10 mouse cellular contexts compared by ENCODE assay signal in the genomic region with DNA sequence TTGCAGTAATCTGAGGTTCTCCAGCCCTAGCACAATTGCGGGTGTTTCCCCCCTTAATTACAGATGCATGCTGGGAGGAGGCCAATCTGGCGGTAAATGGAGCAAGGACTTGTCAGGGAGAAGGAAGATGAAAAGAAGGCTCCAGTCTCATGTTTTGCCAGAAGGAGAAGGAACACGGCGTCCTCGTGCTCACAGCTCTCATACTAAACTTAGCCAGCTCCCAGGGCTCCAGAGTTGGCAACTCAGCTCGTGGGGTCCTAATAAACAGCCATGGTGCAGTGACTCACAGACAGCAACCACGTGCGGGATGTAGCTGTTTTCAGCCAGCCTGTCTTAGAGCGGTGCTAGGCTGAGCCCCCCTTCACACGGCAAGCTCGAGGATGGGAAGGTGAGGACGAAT. TPM values are rescaled to one million over a fixed set of nuclear protein-coding genes. Genes with fewer than 3 reads are reported as not detected.
DNase-seq lines count a peak whose midpoint lies in the region; ATAC-seq and TF ChIP-seq lines count a peak whose summit lies in the region.
"Had no signal": no experiment of that assay in that cellular context is flagged by ENCODE, and none has a peak within 500 bp of the region (broad histone marks: within the 10 kb centered on the region; RNA-seq: fewer than 3 reads in every experiment).

No protein-coding gene starts in this region.

- no peak overlapping the region for H3K4me3 ChIP-seq in forebrain, postnatal 0 days (ENCODE audit: low read depth, low read length)
- no peak overlapping the region for H3K4me3 ChIP-seq in forebrain, embryonic 10.5 days
- H3K4me3 ChIP-seq: megakaryocyte, embryonic 14.5 days had no signal

- peak; percentile 74 for ATAC-seq in forebrain, postnatal 0 days
- ATAC-seq in frontal cortex, adult (ENCODE audit: low TSS enrichment): peak; percentile 88

- TF ChIP-seq CTCF in forebrain, postnatal 0 days (IDR thresholded peaks at IDR 0.05; ENCODE audit: low read depth): no peak

- no peaks in the 10 kb centered on the region for H3K27me3 ChIP-seq in forebrain, postnatal 0 days (ENCODE audit: insufficient read depth, low read length)
- no peaks in the 10 kb centered on the region for H3K27me3 ChIP-seq in forebrain, embryonic 10.5 days (ENCODE audit: poor library complexity, severe bottlenecking)

- no peak overlapping the region for H3K27ac ChIP-seq in forebrain, postnatal 0 days (ENCODE audit: low read depth, low read length)
- no peak overlapping the region for H3K27ac ChIP-seq in forebrain, embryonic 10.5 days

- no peaks in the 10 kb centered on the region for H3K9me3 ChIP-seq in forebrain, postnatal 0 days (ENCODE audit: low read length)
- H3K9me3 ChIP-seq in forebrain, embryonic 10.5 days: no peaks in the 10 kb centered on the region
- H3K9me3 ChIP-seq: megakaryocyte, embryonic 14.5 days had no signal

- no peak overlapping the region for H3K9ac ChIP-seq in forebrain, postnatal 0 days

- H3K4me1 ChIP-seq in forebrain, postnatal 0 days (ENCODE audit: insufficient read depth): no peaks in the 10 kb centered on the region; the same call in 1 of the 2 replicates
- no peaks in the 10 kb centered on the region for H3K4me1 ChIP-seq in forebrain, embryonic 10.5 days

- peak; percentile 44 for DNase-seq in forebrain, postnatal 0 days
- DNase-seq in forebrain, embryonic 10.5 days (ENCODE audit: extremely low spot score, low spot score): no peak
- DNase-seq in layer of hippocampus, postnatal 25 days (ENCODE audit: extremely low spot score in 1 of 2, low spot score in 1 of 2): peak; percentile 26 to 49
- peak; percentile 53 to 67 for DNase-seq in right cerebral cortex, adult 2 months (ENCODE audit: low spot score in 2 of 2)
- DNase-seq in neural tube, embryonic 10.5 days (ENCODE audit: extremely low spot score, low spot score): no peak
- no peak for DNase-seq in kidney, adult 18-20 months
- DNase-seq in spleen, postnatal 10 days (ENCODE audit: low spot score in 2 of 2): no peak
- DNase-seq: cerebellum, adult 9-10 months had no signal

- 48% methylated on average over 12 of the region's 12 CpGs for WGBS in forebrain, postnatal 0 days
- WGBS in forebrain, embryonic 10.5 days: 87% methylated on average over 12 of the region's 12 CpGs

- H3K36me3 ChIP-seq in forebrain, postnatal 0 days (ENCODE audit: insufficient read depth): no peaks in the 10 kb centered on the region
- H3K36me3 ChIP-seq in forebrain, embryonic 10.5 days (replicated peaks): no peaks in the 10 kb centered on the region

- H3K4me2 ChIP-seq in forebrain, postnatal 0 days (ENCODE audit: low read depth): no peak overlapping the region

RNA-seq across cellular contexts. Expression of a gene that starts 36.7 kb away (rescaled TPM):
- total RNA-seq in forebrain, postnatal 0 days (2014; rRNA removed): 30.0 and 33.2 TPM in 2 replicates
- 2.0 and 2.7 TPM in 2 replicates for polyA plus RNA-seq in forebrain, postnatal 0 days (2015; fragmentation: Nextera tagmentation; extraction: Ambion mirVana)
- 1.9 and 2.8 TPM in 2 replicates for polyA plus RNA-seq in forebrain, embryonic 10.5 days (2016; fragmentation: Nextera tagmentation; extraction: Ambion mirVana)
- 100 to 1,000 TPM; 189 to 205 TPM for total RNA-seq in layer of hippocampus, postnatal 25 days (2021)

Comparison
In these comparisons a context has a peak if more than half of its experiments do, and no peak if none do; other contexts are left out.
1. DNase-seq: peak in forebrain, postnatal 0 days (single experiment), layer of hippocampus, postnatal 25 days (2 of 2) and right cerebral cortex, adult 2 months (2 of 2); none in forebrain, embryonic 10.5 days (single experiment), neural tube, embryonic 10.5 days (single experiment), kidney, adult 18-20 months (single experiment) and spleen, postnatal 10 days (0 of 2).